Mouse (Mus musculus): ENCODE results near the gene Gm28043.

DNA sequence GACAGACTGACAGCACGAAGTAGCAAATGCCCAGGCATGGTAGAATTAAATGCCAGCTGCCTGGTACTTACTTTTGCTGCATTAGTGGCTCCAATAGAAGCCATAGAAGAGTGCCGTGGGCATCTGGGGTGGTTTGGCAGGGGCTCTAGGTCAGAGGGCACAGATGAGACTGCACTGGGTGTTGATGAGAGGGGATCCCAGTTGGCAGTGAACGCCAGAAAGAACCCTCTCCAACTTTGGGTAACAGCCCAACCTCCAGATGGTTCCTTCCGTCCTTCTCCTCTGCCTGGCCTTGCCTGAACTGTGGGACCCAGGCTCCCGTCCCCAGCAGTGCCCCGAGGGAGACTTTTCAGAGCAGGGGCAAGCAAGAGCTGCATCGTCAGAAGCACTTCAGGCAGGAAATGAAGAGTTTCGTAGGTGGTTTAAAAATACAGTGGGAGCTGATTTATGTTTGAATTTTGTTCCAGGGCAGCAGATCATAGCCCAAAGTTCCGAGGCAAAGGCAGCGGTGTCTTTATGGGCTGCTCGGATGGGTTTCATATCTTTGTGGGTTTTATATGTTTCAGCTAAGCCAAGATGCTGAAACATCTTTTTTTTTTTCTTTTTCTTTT, 106.2 kb downstream of the Gm28043 start:
- no peak for TF ChIP-seq CTCF (IDR thresholded peaks at IDR 0.05)
- no peak for TF ChIP-seq EP300 (IDR thresholded peaks at IDR 0.05)

Data from lung, postnatal 0 days (tissue).